Mouse (Mus musculus) cortical plate, adult 2 months (tissue): ENCODE results near the gene Chrna10. TPM values are rescaled to one million over a fixed set of nuclear protein-coding genes. Genes with fewer than 3 reads are reported as not detected.
A peak's percentile ranks its signal among the peaks of the same experiment; 100 is the strongest.

Source experiments
- H3K27ac ChIP-seq: fragments of 200-500 bp; 2 replicates; pipeline ENCODE4 v1.5.1; 2012; ENCODE audit warnings: low read length, control low read depth, inconsistent platforms; ENCODE audit not compliant: insufficient read depth
- H3K4me1 ChIP-seq: fragments of 200-500 bp; 2 replicates; pipeline ENCODE4 v1.6.1; 2011; ENCODE audit warnings: low read length; ENCODE audit not compliant: control insufficient read depth, insufficient read depth
- H3K4me3 ChIP-seq: fragments of 200-500 bp; 2 replicates; pipeline ENCODE4 v1.5.1; 2011; ENCODE audit warnings: mild to moderate bottlenecking, low read length, control low read depth; ENCODE audit not compliant: insufficient read depth
- CTCF ChIP-seq: fragments of 200-500 bp; IDR thresholded peaks from 2 replicates; pipeline ENCODE4 v1.5.1; 2011; ENCODE audit warnings: mild to moderate bottlenecking, control low read depth, low read length; ENCODE audit not compliant: insufficient read depth; ENCODE audit errors: extremely low read depth
- POLR2A ChIP-seq: fragments of 200-500 bp; IDR thresholded peaks from 2 replicates; pipeline ENCODE4 v1.6.1; 2011; ENCODE audit warnings: mild to moderate bottlenecking, low read length, control low read depth; ENCODE audit not compliant: insufficient read depth; ENCODE audit errors: extremely low read depth
- polyA plus RNA-seq: library from polyadenylated mRNA; depleted of rRNA; stranded (reverse); fragments of >200 nt; gene quantifications from 2 replicates; pipeline ENCODE4 v1.2.3, GENCODE M21; 2012

Chrna10 gene
- polyA plus RNA-seq, 1 experiment = 0.04 TPM

DNA sequence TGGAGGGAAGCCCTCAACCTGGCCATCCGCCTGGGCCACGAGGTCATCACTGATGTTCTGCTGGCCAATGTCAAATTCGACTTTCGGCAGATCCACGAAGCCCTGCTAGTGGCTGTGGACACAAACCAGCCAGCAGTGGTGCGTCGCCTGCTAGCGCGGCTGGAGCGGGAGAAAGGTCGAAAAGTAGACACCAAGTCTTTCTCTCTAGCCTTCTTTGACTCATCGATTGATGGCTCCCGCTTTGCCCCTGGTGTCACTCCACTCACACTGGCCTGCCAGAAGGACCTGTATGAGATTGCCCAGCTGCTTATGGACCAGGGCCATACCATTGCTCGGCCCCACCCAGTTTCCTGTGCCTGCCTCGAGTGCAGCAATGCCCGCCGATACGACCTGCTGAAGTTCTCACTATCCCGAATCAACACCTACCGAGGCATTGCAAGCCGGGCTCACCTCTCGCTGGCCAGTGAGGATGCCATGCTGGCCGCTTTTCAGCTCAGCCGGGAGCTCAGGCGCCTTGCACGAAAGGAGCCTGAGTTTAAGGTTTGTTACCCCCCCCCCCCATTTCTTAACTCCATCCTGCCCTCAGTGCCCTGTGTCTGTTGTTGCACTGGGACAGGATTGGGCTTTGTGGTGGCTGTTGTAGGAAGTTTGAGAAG is 32.5 kb downstream of the Chrna10 start:
- TF ChIP-seq CTCF = no peak
- TF ChIP-seq POLR2A = no peak
- H3K27ac ChIP-seq = no peak overlapping the region
- H3K4me3 ChIP-seq = no peak overlapping the region
- H3K4me1 ChIP-seq = no peaks in the 10 kb centered on the region

DNA sequence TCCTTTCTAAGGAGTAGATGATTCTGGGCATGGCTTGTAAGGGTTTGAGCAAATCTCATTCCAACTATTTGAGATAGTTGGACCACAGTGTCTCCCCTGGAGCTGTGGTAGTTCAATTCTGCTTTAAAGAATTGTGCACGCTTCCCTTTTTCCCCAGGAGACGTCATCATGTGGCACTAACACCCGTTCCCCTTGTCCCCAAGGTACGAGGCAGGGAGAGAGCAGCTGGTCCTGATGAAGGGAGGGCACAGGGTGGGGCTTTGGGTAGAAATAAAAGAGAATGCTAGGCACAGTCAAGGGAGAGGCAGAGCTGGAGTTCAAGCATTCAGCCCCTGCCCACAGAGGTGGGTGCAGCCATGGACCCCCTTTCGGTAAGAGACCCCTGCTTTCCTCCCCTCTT is 33.8 kb downstream of the Chrna10 start, which contains the start of gene Trpc2:
TSS of gene Trpc2 (plus strand) at position 301 of the 400 bp plus-strand sequence.
- no peak within 1 kb of the TSS for H3K27ac ChIP-seq
- no peak within 1 kb of the TSS for H3K4me3 ChIP-seq
- H3K4me1 ChIP-seq = no peaks in the 10 kb centered on the region
- no peak for TF ChIP-seq CTCF
- TF ChIP-seq POLR2A = no peak

DNA sequence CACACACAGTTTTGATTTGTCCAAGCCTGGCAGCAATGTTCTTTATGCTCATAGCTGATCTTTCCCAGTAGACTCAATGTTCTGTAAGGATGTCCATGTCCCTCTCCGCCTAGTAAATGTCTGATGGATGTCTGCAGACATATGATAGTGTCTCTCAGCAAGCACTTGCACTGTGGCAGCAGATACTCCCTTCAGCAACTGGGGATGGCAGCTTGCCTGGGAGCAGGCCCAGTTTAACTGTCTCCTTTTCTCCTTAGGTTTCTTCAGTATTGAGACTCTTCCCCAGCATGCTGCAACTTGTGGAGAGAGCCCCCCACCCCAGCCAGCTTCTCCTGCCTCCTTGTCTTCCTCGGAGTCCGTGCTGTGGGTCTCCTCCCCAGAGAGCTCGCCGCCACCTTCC is 34.8 kb downstream of the Chrna10 start:
- no peak for TF ChIP-seq CTCF
- no peak for TF ChIP-seq POLR2A
- Histone ChIP-seq H3K4me3 (no peak overlapping the region), H3K4me1 (no peaks in the 10 kb centered on the region), H3K27ac (no peak overlapping the region)

DNA sequence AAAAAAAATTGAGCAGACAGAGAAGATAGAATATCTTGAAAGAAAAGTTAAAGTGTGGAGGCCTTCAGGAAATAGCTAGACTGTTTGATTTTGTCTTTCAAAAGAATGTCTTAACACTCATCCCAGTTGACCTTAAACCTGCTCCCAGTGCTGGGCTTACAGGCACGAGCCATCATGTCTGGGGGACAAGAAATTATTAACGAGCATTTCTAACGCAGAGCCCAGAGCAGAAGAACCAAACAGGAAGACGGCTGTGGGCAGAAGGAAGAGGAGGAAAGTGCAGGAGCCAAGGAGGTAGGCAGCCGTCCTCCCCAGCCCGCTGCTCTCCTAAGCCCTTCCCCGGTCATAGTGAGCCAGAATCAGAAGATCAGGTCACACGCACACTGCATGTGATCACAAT is 36.3 kb downstream of the Chrna10 start:
- no peak overlapping the region for H3K4me3 ChIP-seq
- TF ChIP-seq CTCF (no peak), POLR2A (no peak)
- no peak overlapping the region for H3K27ac ChIP-seq
- no peaks in the 10 kb centered on the region for H3K4me1 ChIP-seq

DNA sequence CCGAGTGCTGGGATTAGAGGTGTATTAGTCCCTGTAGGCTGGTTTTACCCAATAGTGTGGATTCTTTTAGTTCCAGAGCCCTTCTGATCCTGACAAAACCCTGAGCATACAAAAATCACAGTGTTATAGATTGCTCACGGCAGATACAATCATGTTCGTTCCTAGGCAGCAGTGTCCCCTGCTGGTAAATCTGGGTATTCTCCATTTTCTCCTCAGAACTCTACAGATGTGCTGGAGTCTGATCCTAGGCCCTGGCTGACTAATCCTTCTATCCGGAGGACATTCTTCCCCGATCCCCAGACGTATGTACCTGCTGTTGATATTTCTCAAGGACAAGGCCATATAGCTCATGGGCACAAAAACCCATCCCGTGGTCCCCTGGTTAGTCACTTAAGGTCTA is 38.1 kb downstream of the Chrna10 start:
- Histone ChIP-seq H3K4me1 (no peaks in the 10 kb centered on the region), H3K27ac (no peak overlapping the region), H3K4me3 (no peak overlapping the region)
- no peak for TF ChIP-seq POLR2A
- peak; percentile 68 for TF ChIP-seq CTCF

DNA sequence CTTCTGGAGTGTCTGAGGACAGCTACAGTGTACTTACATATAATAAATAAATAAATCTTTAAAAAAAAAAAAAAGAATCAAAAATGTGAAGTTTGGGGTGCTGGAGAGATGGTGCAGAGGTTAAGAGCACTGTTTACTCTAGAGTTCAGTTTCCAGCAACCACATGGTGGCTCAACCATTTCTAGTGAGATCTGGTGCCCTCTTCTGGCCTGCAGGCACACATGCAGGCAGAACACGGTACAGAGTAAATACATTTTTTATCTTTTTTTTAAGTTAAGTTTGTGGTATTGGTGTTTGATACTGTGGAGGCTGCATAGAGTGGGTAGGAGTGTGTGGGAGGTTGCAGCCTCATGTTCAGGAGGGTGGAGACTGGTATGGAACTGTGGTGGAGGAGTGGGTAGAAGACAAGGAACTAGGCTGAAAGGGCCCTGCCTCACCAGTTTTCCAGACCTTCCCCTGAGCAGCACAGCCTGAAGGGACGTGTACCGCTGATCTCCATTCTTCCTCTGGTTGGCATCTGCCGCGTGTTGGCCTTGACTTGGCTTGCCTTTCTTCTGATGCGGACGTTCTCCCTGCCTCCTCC is 39.8 kb downstream of the Chrna10 start:
- no peak overlapping the region for H3K4me3 ChIP-seq
- no peak overlapping the region for H3K27ac ChIP-seq
- TF ChIP-seq POLR2A (no peak), CTCF (peak; percentile 50)
- no peaks in the 10 kb centered on the region for H3K4me1 ChIP-seq

DNA sequence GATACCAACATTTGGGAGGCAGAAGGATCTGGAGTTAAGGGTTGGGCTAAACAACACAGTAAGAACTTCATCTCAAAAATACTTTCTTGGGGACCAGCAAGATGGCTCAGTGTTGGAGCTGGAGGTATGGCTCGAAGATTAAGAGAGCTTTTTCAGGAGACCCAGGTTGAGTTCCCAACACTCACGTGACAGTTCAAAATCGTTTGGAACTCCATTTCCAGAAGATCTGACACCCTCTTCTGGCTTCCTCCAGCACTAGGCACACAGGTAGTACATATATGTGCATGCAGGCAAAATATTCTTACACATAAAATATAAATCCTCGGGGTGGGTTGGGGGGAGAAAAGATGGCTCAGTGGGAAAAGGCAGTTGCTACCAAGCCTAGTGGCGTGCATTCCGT is 50.3 kb downstream of the Chrna10 start:
- no peak for TF ChIP-seq CTCF
- Histone ChIP-seq H3K27ac (no peak overlapping the region), H3K4me1 (peaks cover 3% of the 10 kb centered on the region; the same call in 1 of the 2 replicates), H3K4me3 (peak overlapping the region; percentile 60; the same call in 1 of the 2 replicates)

DNA sequence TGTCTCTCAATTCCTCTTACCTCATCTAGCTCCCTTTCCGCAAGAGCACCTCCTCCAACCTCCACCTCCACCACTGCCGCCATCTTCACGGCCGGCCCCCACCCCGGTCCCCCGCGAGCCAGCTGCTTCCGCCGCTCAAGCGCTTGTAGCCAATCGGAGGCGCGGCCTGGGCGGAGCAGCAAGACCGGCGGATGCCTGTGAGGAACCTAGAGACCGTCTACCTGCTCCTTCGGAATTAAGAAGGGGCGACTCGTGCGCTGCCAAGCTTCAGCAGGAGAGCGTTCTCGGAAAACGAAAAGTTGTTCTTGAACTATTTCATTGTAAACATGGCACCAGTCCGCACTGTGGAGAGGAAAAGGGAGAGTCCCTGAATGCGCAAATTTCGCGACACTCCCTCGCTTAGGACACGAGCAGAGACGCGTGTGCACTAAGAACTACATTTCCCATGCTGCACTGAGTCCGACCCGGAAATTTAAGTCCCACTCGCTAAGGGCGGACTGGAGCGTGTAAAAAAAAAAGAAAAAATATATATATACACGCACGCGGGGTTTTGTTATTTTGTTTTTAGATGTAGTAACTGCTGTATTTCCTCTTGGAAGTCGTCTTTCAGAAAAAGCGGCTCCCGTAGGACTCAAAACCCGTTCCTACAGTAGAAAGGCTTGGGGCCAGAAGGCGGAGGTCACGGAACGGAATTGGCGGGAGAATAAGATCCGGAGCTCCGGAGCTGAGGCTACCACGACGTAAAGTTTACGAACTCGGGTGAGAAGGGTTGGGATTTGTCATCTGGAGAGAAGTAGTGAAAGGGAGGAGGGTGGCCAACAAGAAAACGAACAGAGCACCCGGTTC is 51.4 kb downstream of the Chrna10 start, which contains the start of the genes Rnf121, Xndc1 and Xntrpc:
TSS of gene Rnf121 (minus strand) at position 424 of the 846 bp plus-strand sequence.
TSS of gene Xndc1 (plus strand) at position 466 of the 846 bp plus-strand sequence.
TSS of gene Xntrpc (plus strand) at position 668 of the 846 bp plus-strand sequence.
- TF ChIP-seq CTCF (no peak), POLR2A (peak; percentile 47)
- H3K27ac ChIP-seq = peak within 1 kb of the TSS; percentile 51
- peak within 1 kb of the TSS; percentile 60 for H3K4me3 ChIP-seq
- H3K4me1 ChIP-seq = peaks cover 3% of the 10 kb centered on the region; the same call in 1 of the 2 replicates

DNA sequence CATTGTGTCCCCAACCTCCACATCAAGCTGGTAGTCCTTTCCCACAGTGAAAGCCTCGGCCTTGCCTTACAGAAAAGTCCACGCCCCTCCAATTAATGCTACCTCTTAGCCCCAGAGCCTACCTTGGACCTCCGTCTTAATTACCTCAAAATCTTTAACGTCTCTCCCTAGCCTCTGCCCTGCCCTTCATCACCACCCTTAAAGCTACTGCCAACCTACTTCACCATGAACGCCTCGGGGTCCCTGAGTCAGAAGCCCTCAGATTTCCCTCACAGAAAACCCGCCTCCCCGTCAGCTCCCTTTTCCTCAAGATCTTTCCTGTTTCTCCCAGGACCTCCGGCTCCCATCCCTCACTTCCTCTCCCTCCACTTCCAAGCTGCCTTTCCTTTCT is 52.0 kb downstream of the Chrna10 start:
- H3K4me1 ChIP-seq = peaks cover 3% of the 10 kb centered on the region; the same call in 1 of the 2 replicates
- peak overlapping the region; percentile 60 for H3K4me3 ChIP-seq
- TF ChIP-seq POLR2A = no peak
- TF ChIP-seq CTCF = no peak
- H3K27ac ChIP-seq = peak overlapping the region; percentile 51
